Mouse (Mus musculus): Measurements from ENCODE around the gene Gkap1.

Gkap1 gene

DNA sequence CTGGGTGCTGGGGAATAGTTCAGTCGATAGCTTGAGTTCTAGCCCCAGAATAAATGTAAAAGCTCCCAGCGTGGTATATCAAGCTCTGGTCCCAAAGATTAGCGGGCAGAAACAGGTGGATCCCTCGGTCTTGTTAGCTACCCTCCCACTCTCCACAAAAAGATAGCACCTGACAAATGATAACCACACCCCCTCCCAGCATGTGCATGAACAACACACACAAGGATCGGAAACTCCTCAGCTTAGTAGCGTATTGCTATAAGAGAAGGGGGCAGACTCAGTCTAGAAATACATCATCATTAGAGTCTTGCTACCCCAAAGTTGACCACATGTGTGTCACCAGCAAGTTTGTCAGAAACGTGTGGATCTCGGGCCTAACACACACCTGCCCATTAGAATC is at the start of gene Gkap1:
Gene Gkap1, minus strand, starts transcription at position 101 of the 400 bp plus-strand sequence.
- DNase-seq (ENCODE audit: low read depth, low spot score) = no peak

- DNase-seq (ENCODE audit: low read depth, low spot score) = no peak
These were observed 42.3 kb upstream of the Gkap1 start for GRCm38 (mm10) chr13:58317768-58318167.

DNA sequence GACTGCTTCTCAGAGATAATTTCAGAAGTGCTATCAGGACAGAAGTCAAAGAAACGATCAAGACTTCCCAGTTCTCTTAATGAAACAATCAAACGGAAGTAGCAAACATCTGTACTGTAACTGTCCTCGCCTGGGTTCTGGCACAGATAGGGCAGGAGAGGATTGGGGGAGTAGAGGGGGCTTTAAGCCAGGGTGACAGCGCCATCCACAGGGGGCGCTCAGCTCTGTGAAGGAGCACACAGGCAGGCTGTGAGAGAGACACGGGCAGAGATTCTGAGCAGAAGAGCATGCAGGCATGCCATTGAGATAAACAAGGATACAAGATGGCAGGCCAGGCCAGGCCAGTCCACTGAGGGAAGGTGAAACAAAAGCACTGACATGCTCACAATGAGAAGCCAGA is 39.5 kb upstream of the Gkap1 start:
- no peak for DNase-seq (ENCODE audit: low read depth, low spot score)

DNA sequence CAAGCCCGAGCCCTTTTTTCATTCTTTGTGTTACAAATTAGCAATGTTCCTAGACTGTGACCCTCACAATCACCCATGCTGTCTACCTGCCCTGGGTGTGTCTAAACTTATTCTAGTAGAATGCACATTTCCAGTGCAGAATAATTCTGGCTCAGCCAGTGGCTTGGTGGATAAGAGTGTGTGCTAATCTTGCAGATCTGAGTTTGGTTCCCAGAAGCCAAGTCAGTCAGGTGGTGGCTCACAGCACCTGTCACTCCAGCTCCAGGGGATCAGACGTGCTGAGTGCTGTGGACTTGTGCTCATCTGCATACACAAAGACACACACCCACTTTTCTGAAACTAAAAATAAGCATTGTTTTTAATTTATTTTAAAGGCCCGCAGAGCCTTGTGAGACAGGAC is 38.3 kb upstream of the Gkap1 start:
- DNase-seq (ENCODE audit: low read depth, low spot score) = no peak

DNA sequence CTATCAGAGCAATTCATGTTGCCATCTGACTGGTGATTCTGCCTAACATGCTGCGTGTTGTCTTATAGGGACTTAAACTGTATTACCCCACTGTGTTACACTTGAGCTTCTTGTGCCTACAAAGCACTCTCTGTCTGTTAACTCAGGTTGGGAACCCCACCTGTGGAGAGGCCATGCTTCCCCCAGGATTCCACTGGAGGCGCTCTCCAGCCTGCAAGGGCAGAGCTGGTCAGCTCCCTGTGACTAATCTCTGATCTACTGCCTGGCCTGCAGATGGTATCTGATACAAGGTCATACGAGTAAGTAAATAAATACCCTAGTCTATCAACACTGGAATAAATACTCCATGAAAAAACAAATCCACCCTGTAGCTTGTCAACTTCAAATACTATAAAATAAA is 35.9 kb upstream of the Gkap1 start:
- DNase-seq (ENCODE audit: low read depth, low spot score) = no peak

DNA sequence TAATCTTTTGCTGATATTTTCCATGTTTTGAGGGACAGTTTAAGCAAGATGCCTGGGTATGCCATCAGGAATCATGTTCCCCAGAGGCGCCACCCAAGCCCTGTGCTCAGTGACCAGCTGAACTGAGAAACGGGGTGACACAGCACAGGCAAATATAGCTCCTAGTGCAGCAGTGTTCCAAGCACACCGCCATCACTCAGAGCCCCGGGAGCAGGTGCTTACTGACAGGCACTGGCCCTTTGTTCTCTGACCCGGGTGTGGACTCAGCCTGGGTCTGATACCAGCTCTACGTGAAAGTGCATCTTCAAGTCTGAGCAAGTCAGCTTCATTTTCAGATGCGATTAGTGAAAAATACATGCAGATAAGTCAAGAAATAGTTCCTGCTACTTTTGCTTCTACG is 34.0 kb upstream of the Gkap1 start:
- DNase-seq (ENCODE audit: low read depth, low spot score) = no peak

- no peak for DNase-seq (ENCODE audit: low read depth, low spot score)
These were observed 32.0 kb upstream of the Gkap1 start for GRCm38 (mm10) chr13:58307453-58307852.

DNA sequence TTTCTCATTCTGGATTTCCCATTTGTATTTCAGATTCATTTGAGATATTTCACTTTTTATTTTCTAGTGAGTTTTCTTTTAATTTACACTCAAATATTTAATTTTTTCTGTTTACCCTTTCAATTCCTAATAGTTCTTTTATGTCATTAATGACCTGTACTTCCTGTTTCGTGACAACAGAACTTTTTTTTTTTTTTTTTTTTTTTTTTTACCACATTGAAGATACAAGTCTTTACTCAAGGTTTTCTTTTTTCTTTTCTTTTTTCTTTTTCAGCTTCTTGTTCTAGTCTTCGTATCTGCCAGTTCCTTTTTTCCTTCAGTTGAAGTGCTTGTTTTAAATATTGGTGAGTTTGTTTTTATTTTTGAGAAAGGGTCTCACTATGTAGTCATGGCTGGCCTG is 29.7 kb upstream of the Gkap1 start:
- DNase-seq (ENCODE audit: low read depth, low spot score) = no peak

DNA sequence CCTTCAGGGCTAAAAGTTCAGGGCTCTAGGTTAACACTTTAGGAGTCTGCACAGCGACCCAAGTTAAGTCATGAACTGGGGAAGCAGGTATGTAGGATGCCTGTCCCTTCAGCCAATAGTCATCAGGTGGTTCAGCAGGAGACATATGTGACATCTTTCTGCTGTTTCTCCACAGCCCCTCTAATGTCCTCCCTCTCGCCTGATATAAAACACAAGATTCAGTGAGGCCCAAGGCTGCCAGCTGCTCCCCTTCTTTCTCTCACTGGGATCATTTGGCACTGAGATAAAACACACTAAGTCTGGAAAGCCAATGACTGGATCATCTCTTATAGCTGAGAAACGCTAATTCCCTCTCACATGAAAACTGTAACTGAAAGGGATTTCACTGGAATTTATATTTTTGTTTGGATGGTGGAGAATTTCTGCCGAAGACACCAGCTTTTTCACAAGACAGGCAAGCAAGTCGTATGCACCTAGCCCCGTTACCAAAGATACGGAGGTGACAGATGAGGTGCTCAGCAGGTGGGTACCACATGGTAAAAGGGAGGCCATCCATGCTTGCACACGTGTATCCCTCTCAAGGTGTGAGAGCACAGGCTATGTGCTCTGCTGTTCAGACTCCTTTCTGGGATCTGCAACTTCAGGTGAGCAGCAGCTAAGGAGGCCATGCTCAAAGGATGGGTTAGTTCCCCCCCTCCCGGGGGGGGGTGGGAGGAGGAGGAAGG is 27.1 kb upstream of the Gkap1 start:
- DNase-seq (ENCODE audit: low read depth, low spot score) = no peak

DNA sequence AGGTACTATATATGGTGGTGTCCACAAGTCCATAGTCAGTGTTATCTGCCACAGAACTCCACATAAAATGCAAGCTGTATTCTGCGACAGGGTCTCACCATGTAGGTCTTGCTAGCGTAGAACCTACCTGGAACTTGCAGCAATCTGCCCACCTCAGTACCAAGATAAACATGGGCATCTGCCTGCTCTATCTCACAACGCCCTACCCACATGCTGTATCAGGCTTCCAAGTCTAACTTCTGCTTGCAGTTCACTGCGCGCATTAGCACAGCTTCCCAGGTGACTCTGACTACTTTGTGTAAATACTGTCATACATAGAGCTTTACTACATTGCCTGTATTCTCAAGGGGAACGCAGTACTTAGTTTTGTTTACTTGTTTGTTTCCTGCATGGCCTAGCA is 26.5 kb upstream of the Gkap1 start:
- no peak for DNase-seq (ENCODE audit: low read depth, low spot score)

DNA sequence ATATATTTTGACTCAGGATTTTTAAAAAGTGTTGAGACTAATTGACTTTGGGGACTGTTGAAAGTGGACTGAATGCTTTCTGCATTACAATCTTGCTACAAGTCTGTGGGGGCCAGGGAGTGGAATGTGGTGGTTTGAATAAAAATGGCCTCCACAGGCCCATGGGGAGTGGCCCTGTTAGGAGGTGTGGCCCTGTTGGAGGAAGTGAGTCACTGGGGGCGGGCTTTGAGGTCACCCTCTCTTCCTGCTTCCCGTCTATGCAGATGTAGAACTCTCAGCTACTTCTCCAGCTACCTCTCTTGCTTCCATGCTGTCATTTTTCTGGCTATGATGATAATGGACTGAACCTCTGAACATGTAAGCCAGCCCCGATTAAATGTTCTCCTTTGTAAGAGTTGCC is 23.3 kb upstream of the Gkap1 start:
- no peak for DNase-seq (ENCODE audit: low read depth, low spot score)

DNA sequence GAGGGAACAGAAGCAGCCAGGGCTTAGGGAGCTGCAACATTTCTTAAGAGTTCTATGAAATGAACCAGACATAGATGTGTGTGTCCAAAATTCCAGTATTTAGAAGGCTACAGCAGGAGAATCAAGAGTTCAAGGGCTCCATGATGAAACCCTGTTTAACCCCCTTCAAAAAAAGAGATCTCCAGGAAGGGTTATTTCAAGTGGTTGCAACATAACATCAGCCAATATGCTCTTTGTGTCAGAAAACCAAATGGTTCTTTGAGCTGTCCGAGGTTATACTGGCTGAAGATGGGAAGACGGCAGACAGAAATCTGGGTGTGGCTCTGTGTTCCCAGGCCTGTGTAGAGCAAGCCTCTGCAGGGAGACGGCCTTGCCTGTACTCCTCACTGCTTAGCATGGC is 20.1 kb upstream of the Gkap1 start:
- DNase-seq (ENCODE audit: low read depth, low spot score) = no peak

GRCm38 (mm10) chr13:58292811-58293210 is 17.3 kb upstream of the Gkap1 start:
- no peak for DNase-seq (ENCODE audit: low read depth, low spot score)

GRCm38 (mm10) chr13:58289308-58289707 is 13.8 kb upstream of the Gkap1 start:
- no peak for DNase-seq (ENCODE audit: low read depth, low spot score)

DNA sequence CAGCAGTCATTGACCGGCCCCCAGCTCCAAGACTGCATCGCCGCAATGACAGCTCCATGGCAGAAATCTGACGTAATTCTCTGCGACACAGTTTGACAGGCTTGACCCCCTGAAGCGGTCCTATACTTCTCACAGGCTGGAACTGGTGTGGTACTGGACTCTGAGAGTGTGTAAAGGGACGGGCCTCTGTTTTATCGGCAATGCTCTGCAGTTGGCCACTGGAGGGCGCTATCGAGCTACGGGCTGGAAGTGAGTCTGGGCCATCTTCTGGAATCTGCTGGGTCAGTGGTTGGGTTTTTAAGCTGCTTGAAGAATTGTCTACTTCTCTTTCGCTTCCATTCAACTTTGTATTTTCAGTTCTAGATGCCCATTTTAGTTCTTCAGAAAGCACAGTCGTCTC is 12.3 kb upstream of the Gkap1 start:
- DNase-seq (ENCODE audit: low read depth, low spot score) = peak; percentile 52

DNA sequence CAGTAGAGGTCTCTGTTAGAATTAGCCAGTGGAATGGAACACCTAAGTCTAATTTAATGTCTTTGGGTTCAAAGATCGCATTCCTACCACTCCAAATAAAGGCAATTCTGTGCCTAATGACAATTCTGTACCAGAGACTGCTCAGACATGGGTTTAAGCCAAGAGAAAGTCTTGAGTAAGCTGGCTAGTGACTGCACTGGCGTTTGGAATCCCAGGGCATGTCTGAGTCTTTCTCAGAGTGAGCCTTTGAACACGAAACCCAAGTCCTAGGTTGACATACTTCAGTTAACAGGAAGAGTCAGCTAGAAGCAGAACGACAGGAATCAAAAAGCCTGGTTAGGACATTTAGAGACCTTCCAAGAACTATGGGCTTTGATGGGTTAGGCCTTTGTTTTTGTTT is 8.0 kb upstream of the Gkap1 start:
- no peak for DNase-seq (ENCODE audit: low read depth, low spot score)

DNA sequence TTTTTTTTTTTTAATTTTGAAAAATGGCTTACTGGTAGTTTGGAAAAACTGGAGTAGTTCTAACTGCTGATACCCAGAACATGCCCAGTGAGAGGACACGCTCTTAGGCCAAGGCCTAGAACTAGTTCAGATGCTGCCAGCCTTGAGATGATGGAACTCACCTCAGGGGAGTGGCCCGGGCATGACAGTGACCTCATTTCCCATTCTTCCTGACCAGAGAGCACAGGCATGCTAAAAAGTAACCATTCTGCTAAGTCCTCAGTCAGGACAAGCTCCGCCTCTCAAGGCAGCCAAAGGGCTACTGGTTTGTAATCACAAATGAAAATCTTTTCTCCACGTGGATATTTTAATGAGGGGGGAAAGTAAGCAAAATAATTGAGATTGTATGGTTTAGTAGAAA is 6.4 kb upstream of the Gkap1 start:
- no peak for DNase-seq (ENCODE audit: low read depth, low spot score)

DNA sequence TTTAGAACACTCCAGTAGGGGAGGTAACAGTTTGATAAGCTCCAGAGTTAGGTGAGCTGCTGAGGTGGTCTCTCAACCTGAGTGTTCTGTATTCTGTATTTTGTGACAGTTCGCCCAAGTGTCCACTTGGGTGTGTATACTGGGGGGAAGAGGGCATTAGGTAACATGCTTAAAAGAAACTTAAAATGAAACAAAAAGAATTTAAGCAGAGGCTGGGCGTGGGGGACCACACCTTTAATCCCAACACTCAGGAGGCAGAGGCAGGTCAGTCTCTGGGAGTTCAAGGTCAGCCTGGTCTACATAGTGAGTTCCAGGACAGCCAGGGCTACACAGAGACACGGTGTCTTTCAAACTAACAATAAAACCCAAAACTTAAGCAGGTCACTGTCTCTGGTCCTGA is 5.0 kb upstream of the Gkap1 start:
- DNase-seq (ENCODE audit: low read depth, low spot score) = no peak

- DNase-seq (ENCODE audit: low read depth, low spot score) = no peak
These were observed 757 bp upstream of the Gkap1 start for GRCm38 (mm10) chr13:58276256-58276655.

DNA sequence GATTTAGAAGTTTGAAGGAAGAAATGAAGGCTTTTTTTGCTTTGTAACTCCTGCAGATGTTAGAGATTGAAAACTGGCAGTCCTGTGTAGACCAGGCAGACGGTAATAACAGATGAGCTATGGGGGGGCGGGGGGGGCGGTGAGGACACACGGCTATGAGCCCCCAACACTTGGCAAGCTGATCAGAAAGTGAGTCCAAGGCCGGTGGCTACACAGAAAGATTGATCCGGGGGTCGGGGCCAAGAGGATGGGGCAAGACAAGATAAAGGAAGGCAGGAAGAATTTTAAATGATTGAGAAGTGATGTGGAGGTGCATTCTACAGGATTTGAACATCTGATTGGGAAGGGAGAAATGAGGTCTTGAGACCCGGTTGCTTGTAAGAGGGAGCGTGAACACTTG is 423 bp downstream of the Gkap1 start:
- no peak for DNase-seq (ENCODE audit: low read depth, low spot score)

- DNase-seq (ENCODE audit: low read depth, low spot score) = no peak
These were observed 1.1 kb downstream of the Gkap1 start for GRCm38 (mm10) chr13:58274259-58274991.

DNA sequence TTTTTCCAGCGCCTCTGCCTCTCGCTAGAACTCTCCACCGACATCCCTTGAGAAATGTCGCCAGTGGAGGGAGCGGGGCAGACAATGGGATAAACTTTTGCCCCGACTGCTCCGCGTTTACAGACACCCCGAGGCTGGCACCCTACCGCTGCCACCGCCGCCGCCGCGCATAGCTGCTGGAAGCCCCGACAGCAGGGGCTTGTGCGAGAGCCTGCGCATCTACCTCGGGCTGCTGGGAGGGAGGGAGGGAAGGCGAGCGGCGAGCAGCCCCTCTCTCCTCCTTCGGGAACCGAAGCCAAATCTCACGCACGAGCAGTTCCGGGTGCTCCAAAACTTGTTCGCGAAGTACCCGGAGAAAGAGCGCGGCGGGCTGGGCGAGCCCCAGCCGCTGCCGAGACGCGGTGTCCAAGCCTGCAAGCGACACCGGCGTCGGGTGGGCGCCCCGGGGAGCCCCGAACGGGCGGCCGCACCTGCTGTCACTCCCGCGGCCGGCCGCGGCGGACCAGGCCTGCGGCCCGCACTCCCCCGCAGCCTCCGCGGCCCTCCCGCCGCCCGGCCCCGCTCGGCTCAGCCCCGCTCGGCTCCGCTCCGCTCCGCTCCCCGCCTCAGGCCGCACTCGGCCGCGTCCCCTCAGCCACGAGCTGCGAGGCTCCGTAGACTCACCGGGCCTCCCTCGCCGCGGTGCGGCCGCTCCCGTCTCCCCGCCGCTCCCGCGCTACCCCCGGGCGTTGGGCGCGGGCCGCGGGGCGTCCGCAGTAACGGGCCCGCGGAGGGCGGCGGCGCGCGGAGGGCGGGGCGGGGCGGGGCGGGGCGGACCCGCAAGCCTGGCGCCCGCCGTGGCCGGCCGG is 1.9 kb downstream of the Gkap1 start:
- DNase-seq (ENCODE audit: low read depth, low spot score) = no peak

DNA sequence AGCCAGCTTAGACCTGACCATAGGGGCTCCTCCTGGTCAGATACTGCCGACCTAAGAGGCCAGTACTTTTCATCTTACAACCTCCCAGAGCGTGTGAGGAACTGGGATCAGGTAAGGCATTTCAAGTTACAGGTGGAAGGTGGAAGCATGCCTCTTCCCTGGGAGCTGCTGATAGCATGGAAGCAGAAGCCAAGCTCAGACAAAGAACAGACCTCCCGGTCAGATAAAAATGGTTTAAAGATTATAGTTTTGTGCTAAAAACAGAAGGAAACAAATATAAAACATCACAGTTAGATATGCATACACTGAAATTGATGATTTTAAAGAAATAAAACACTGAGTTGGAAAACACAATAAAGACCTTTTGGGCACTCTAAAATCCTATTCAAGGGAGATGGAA is 8.6 kb downstream of the Gkap1 start:
- no peak for DNase-seq (ENCODE audit: low read depth, low spot score)

Data from c-Kit-negative CD71-positive TER-119-positive erythroid progenitor cells, embryonic 14.5 days (primary cell).